In the genomic region with DNA sequence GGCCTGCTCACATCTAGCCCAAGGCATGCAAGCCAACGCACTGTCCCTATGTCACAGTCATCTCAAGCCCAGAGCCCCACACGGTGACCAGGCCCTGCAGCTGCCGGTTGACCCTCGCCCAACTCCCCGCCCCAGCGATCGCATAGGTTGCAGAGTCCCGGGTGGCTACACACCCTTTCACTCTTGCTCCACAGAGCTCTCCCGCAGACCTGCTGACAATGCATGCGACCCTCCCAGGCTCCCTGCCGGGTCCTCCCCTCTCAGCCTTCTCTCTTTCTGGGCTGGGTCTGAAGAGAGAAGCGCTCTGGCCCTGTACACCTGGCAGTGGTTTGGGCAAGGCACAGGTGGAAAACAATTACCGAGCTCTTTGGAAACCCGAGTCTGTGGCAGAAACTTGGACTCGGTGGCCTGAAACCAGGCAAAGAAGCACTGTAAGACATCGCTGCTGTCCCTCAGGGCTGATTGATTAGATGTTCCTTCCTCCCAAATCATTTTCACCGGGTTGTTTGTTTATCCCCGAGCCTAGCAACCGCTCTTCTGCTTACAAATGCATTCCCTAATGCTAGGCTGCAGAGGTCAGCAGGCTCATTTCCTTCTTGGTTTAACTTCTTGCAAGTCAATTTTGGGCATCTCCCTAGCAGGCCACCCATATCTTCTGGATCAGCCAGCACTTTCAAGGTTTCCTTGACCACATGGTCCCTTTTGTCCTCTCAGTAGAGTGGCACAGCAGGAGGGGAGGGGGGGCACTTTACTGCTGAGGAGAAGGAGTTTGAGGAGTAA, we compare ENCODE assay signal across 8 mouse cellular contexts.
DNase-seq lines count a peak whose midpoint lies in the region; ATAC-seq and TF ChIP-seq lines count a peak whose summit lies in the region.

No protein-coding gene starts in this region.

- H3K9me3 ChIP-seq in ES-E14 (ENCODE audit: control insufficient read depth, insufficient read depth, low read depth, low read length): no peaks in the 10 kb centered on the region
- no peaks in the 10 kb centered on the region for H3K9me3 ChIP-seq in intestine, embryonic 14.5 days (ENCODE audit: control insufficient read depth, low read length)

- H3K9ac ChIP-seq in ES-E14 (ENCODE audit: insufficient read depth, low read depth, low read length, poor library complexity, severe bottlenecking): peak overlapping the region; percentile 7; the same call in 1 of the 2 replicates
- H3K9ac ChIP-seq in intestine, embryonic 14.5 days (ENCODE audit: low read length): no peak overlapping the region

- H3K27me3 ChIP-seq in intestine, embryonic 14.5 days (replicated peaks; ENCODE audit: control insufficient read depth, insufficient read depth, low read length): no peaks in the 10 kb centered on the region

- ATAC-seq in intestine, embryonic 14.5 days (replicated peaks; ENCODE audit: low FRiP score, low TSS enrichment, low read depth): no peak

- peak overlapping the region in 1 of 2 experiments; percentile 20; a peak in 1 of 4 replicates for H3K4me3 ChIP-seq in ES-E14 (ENCODE audit: insufficient read depth in 1 of 2, low read depth in 1 of 2, low read length in 2 of 2, poor library complexity in 1 of 2, severe bottlenecking in 1 of 2)
- no peak overlapping the region for H3K4me3 ChIP-seq in intestine, embryonic 14.5 days (ENCODE audit: low read depth, low read length)

- peaks cover 0 to 20% of the 10 kb centered on the region in 2 experiments; a peak in 2 of 4 replicates for H3K4me1 ChIP-seq in ES-E14 (ENCODE audit: control insufficient read depth in 2 of 2, insufficient read depth in 2 of 2, low read length in 2 of 2, poor library complexity in 1 of 2)
- peaks cover 24% of the 10 kb centered on the region for H3K4me1 ChIP-seq in intestine, embryonic 14.5 days (replicated peaks; ENCODE audit: control insufficient read depth, insufficient read depth, low read length)

- no peak overlapping the region for H3K27ac ChIP-seq in ES-E14 (ENCODE audit: insufficient read depth, low read depth, low read length, poor library complexity, severe bottlenecking)
- H3K27ac ChIP-seq in intestine, embryonic 14.5 days (ENCODE audit: low read depth): no peak overlapping the region

- no peaks in the 10 kb centered on the region for H3K36me3 ChIP-seq in ES-E14 (ENCODE audit: control insufficient read depth, insufficient read depth, low read length, poor library complexity, severe bottlenecking)
- H3K36me3 ChIP-seq in intestine, embryonic 14.5 days (ENCODE audit: control insufficient read depth, insufficient read depth, low read length): no peaks in the 10 kb centered on the region

- intact Hi-C loops in left cerebral cortex, postnatal 14 days (cut with DNase I): loop anchor here (10.0 kb wide), 1 partner anchor 231 kb away; the partner anchor contains the start of gene Barx2

- in situ Hi-C loops in ES-E14 (cut with MboI; ENCODE audit: low sequenced_read_pairs in 2 of 2, unreplicated experiment in 2 of 2): no loop called here

- peak; percentile 25 for DNase-seq in ES-E14 (ENCODE audit: low read depth, low spot score)
- DNase-seq in embryo, embryonic 10 days (ENCODE audit: low spot score): peak; percentile 48
- peak; percentile 61 for DNase-seq in intestine, embryonic 14.5 days (ENCODE audit: low spot score)
- DNase-seq in lung, postnatal 10 days: peak; percentile 70
- DNase-seq in B cell, adult 2 months: no peak
- DNase-seq in left cerebral cortex, postnatal 14 days (ENCODE audit: low spot score in 2 of 2): no peak
- no peak for DNase-seq in right cerebral cortex, postnatal 36 days (ENCODE audit: low spot score in 2 of 2)
- no peak for DNase-seq in adrenal gland, postnatal 4 days (ENCODE audit: low spot score in 2 of 2)

- no peak overlapping the region for H3K4me2 ChIP-seq in intestine, embryonic 14.5 days (ENCODE audit: low read length)

- 13% methylated on average over 19 of the region's 19 CpGs for WGBS in intestine, embryonic 14.5 days

TF ChIP-seq in ES-E14, 5 proteins besides CTCF, POLR2A, EP300 and RAD21:
- no peak for TF ChIP-seq ZC3H11A (IDR thresholded peaks at IDR 0.05; ENCODE audit: borderline replicate concordance, low read depth, low read length)
- no peak for TF ChIP-seq HCFC1 (IDR thresholded peaks at IDR 0.05; ENCODE audit: borderline replicate concordance, insufficient read depth, low read length)
- no peak for TF ChIP-seq ZNF384 (IDR thresholded peaks at IDR 0.05; ENCODE audit: low read depth, low read length)
- TF ChIP-seq CHD2 (IDR thresholded peaks at IDR 0.05; ENCODE audit: low read depth, low read length): no peak
- TF ChIP-seq MAFK (IDR thresholded peaks at IDR 0.05; ENCODE audit: insufficient read depth, low read depth, low read length): no peak

Comparison
In these comparisons a context has a peak if more than half of its experiments do, and no peak if none do; other contexts are left out.
1. DNase-seq: peak in ES-E14 (single experiment), embryo, embryonic 10 days (single experiment), intestine, embryonic 14.5 days (single experiment) and lung, postnatal 10 days (single experiment); none in B cell, adult 2 months (0 of 2), left cerebral cortex, postnatal 14 days (0 of 2), right cerebral cortex, postnatal 36 days (0 of 2) and adrenal gland, postnatal 4 days (0 of 2).